Mouse (Mus musculus): ENCODE data around the gene Ap1ar.
"Not testable (repeated sequence)": the region's sequence is repeated elsewhere in the genome, so short reads cannot be mapped to it uniquely, and the experiment has no call there.

Ap1ar gene

DNA sequence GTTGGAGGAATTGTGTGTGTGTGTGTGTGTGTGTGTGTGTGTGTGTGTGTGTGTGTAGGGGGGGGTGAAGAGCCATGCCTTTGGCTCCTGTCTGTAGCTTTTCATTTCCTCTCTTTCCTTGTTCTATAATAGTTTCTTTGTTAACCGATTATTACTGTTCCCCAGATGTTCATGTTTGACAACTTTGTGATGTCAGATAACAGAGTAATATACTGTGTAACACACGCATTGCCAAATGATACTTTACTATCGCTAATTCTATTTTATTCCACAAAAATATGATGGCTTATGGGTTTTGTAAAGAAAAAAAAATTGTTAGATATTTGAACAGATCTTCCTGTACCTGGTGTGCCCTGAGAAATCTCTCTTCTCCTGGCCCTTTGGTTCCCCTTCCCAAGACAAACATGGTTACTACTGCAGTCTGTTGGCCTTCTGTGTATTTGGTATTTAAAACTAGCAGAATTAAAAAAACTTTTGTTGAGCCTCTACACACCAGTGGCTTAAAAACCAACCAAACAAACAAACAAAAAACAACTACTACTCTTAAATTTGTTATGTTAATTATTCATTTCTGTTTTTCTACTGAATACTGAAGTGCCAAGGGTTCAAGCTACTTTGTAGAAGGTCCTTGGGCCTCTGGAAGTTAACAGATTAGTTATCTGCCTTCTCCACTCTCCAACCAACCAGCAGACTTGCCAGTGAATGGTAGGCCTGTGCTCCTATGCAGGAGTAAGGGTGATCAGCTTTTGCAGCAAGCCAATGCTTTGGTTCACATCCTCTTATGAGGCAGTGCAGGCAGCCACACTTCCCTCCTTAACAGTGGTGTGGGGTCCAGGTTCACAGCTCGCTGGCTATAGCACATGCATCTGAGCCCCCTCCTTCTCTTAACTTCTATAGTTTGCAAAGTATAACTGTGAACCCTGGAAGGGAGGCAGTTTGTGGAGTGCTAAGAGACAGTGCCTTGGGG is 45.4 kb downstream of the Ap1ar start:
- no peak for DNase-seq

DNA sequence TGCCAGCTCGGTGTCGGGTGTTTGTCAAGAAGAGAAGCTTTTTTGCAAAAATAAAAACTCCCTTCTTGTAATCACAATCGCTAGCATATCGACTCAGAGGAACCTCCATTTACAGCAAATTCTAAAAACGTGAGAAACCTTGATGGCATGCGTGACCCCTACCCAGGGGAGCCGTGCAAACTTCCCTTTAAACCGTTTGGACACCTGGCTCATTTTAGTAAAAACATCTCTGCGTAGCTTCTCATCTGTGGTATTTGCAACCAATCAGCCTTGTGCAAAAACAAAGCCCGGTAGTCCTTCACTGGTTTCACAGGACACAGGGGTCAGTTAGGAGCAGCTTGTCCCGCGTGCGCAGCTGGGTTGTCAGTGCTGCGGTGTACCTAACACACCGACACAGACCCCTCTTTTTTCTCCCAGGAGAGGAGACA is 46.3 kb downstream of the Ap1ar start:
- DNase-seq, result peak in 1 of 2 experiments; percentile 6

DNA sequence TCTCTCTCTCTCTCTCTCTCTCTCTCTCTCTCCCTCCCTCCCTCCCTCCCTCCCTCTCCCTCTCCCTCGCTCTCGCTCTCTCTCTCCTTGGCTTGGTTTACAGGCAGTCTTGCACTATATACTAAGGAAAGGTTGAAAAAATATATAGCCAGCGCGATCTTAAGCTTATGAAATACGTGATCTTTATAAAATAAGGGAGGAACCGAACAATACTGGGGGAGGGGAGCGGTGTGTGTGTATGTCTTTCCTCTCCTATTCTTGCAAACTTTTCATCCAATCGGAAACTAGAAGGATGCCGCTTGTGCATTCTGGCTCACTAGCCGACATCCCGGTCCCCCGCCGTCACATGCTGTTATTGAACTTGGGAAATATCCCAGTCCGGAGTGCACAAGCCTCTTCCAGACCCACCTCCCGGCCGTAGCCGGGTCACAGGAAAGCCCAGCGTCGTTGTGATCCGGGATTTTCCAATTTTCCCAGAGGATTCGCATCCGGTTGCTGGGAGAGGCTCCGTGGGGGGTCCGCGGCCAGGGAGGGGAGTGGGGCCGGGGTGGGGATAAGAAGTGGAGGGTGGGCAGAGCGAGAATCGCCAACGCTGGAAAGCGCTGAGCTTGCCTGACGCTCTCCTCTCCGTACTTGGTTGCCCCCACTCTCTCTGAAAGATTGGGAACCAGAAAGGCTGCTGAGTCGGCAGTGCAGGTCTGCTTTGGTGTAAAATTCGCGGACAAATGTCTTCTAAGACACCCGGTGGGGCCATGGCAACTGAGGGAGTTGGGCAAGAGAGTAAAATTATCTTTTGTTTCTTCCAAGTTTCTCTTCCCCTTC is 46.9 kb downstream of the Ap1ar start:
- DNase-seq, result peak; percentile 37 to 45

DNA sequence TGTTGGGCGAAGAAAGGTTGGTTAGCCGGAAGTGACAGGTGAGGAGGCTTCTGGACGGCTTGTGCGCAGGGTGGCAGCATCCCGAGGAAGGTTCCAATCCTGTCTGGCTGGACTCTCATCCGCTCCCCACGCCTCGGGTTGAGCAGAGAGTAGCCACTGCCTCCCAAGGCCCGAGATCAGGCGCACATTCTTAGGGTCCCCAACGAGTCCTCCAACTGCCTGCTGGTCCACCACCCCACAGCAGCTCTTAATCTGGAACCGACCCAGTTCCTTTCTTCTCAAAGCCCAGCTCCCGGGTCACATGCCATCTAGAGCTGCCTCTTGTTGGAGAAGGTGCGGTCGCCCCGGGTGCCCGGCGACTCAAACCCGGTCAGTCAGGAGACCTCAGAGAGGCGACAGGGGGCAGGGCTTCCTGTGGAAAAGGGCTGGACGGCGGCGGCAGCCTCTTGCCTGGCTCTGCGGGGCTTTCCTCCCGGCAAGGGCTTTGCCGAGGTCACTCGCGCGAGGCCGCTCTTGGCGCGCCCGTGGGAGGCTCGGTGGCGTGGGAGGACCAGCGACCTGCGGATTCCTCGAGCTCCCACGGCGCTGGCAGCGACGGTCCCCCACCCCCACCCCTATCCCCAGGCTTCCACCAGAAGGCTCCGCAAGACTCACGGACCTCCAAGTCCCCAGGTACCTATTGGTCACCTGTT is 47.7 kb downstream of the Ap1ar start, which contains the start of gene Tifa:
Gene Tifa (plus strand): TSS at position 306 of the 692 bp plus-strand sequence.
- DNase-seq, result peak; percentile 61 to 63

DNA sequence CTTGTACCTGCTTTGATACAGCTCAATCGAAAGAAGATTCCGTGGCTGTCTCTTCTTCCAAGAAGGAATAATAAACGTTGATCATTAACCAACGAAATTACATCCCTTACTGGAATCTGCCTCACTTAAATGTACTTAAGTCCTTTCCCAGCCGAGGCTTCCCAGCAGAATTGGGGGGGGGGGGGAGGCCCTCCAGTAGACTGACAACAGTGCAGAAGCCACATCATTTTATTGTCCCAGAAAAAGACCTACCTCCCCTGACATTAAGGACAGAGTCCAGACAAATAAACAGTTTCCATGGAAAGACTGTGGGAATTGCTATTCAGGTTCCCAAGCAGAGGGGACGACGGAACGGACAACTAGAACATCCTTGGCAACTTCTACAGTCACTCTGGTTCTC is 48.4 kb downstream of the Ap1ar start:
- no peak for DNase-seq

DNA sequence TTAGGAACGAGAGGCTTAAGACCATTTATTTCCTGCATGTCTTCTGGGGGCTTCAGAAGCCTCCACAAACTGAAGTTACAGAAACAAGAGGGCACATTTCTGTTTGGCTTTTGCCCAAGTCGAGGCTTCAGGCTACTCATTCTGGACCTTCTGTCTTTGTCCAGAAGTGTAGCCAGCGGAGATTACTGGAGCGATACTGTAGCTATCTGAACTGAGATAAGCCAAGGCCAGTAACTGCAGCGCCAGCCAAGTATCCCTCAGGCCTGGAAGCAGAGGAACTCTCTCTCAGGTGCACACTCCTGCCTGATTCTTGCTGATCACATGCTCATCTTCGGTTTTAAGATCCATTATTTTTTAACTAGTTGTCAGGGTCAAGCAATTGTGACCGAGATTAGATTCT is 49.3 kb downstream of the Ap1ar start:
- no peak for DNase-seq

DNA sequence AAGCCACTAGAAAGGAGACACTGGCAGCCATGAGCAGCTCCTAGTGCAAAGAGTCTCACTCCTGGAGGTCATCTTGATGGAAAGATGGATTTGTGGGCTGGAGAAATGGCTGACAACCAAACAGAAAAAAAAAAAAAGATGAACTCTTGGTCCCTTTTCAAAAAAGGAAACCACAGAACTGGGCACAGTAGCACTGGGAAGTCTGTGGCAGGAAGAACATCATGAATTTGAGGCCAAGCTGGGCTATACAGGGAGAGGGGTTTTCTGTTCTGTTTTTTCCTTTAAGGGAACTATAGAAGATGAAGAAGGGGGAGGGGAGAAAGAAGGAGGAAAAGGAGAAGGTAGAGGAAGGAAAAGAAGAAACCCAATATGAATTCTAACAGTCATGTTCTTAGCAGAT is 50.3 kb downstream of the Ap1ar start:
- no peak for DNase-seq

DNA sequence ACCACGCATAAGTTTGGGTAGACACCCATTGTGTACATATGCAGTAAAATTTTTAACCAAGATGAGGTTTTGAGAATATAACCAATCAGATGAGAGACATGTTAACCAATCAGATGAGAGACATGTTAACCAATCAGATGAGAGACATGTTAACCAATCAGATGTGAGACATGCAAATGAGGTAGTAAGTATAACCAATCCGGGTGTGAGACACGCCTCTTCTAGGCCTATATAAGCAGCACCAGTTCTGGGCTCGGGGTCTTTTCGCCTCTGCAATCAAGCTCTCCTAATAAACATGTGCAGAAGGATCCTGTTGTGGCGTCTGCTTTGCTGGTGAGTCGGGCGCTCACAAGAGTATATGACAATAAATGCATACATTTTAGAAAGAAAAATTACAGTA is 53.6 kb downstream of the Ap1ar start:
- DNase-seq, result not testable (repeated sequence)

DNA sequence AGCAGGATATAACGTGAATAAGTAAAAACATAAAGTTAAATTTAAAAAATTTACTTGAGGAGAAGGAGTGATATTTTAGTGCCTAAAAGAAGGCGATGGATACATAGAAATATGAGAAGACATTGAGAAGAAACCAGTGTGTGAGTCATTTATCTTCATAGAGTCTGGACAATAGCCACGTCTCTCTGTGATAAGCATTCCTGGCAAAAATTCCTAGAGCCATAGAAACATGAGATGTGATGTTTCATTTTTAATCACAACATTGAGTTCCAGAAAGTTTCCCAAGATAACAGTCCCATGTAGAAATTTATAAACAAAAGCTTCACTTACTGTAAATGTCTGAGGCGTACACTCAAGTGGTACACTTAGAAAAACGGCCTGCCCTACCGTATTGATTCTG is 54.4 kb downstream of the Ap1ar start:
- DNase-seq, result no peak

DNA sequence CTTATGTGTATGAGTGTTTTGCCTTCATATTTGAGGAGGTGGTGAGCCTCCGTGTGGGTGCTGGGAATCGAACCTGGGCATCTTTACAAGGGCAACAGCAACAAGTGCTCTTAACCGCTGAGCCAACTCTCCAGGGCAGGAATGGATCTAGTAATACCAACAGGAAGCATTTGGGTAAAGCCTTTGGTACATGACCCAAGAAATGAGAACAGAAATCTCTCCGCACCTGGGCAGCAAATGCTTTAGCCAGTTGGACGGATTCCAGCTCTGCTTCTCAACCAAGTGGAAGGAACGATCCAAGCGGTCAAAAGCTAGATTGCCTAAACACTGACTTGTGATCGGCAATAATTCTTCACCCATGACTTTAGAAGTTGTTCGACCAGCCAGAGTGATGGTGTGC is 56.4 kb downstream of the Ap1ar start:
- peak; percentile 27 to 37 for DNase-seq

DNA sequence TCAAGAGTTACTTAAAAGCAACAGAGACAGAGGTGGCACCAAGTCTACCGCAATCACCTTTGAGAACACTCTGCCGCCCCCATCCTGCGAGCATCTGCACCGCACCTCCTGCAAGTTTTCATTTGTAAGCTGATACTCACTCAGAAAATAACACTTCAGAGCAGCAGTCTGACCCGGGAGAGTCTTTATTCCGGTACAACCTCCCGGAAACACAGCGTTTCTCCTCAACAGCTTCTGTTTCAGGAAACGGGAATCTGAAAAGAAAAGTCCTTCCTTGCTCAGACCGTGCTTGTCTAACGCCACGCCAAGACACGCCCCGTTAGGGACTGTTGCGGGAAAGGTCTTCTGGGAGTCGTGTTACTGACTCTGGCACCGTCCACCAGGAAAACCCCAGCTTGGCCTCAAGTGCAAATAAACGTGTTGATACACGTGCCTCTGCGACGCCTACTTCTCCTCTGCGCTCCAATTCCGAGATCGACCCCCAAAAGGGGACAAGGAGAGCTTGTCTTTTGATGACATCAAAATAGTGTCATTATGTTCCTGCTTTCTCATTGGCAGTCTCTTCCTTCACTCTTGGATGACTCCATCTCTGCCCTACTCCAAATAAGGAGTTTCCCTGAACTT is 57.2 kb downstream of the Ap1ar start, which contains the start of gene Alpk1:
Gene Alpk1 (minus strand): TSS at position 507 of the 624 bp plus-strand sequence.
- peak; percentile 74 for DNase-seq

DNA sequence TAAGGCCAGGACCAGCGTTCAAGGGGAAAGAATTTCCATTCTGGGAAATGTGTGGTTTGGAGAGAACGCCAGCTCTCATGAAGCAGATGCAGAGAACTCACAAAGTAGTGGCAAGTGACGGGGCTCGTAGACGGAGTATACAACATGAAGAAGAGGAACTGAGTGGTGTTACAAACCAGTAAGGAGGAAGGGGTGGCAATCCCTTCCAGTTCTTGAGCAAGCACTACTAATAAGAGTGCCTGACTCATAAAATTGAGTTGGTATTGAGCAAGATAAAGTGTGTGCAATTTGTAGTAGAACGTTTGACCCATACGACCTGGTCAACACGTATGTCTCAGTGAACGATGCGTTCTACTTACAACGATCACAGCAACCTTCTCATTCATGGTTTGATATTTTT is 68.2 kb downstream of the Ap1ar start:
- DNase-seq, result no peak

DNA sequence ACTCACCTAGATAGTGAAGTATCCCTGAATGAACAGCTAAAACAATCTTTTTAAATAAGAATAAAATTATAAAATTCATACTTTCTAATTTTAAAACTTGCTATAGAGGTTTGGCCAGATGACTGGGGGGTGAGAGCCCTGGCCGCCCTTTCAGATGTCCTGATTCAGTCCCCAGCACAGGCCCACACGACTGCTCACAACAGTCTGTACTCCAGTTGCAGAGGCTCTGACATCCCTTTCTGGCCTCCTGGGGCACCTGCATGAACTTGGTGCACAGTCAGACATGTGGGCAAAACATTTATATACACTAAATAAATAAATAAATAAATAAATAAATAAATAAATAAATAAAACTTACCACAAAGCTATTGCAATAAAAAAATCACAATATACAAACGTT is 71.4 kb downstream of the Ap1ar start:
- no peak for DNase-seq

DNA sequence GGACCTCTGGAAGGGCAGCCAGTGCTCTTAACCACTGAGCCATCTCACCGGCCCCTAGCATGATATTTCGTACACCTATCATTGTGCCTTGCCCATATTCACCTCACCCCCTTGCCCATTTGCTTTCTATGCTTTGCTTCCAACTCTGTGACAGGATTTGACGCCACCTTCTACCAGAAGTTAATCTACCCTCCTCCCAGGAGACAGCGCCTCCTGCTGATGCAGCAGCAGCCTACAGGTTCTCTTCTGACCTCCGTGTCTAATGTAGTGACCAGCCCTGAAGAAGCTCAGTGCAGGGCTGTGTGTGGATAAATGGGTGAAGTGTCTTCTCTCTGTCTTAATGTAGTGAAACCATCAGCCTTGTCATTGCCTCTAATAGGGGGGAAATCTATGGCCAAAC is 72.8 kb downstream of the Ap1ar start:
- no peak for DNase-seq

DNA sequence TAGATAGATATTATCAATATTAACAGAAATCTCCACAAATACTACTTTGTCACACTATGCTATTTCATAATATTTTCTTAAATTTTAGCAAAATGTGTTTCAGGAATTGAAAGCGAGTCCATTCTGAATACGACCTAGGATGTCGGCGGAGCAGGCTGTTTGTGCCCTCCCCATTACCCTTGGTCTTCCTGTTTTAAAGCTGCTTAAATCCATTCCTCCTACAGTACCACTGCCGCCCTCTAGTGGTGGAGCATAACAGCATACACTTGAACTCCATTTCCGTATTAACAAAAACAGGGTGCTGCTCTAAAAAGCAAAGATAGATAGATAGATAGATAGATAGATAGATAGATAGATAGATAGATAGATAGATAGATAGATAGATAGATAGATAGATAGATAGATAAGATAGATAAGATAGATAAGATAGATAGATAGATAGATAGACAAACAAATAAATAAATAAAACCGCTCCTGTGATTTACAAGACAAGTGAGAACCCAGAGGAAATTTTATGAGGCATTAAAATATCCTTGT is 74.2 kb downstream of the Ap1ar start:
- DNase-seq, result peak; percentile 58 to 71

DNA sequence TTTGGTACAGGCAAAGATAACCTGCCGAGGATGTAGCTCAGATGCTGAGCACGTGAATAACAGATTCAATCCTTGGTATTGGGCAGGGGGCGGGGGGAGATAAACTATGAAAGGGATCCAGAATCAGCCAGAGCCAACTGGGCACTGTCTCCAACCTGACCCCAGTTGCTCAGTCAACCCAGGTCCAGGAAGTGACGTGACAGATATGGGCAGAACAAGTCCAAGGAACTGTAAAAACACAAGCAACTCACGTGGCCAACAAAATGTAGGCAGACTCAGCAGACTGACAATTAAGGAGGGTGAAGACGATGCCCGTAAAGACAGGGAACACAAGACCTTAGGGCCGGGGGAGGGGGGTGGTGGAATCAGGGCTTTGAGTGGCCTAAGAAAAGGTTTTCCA is 74.9 kb downstream of the Ap1ar start:
- no peak for DNase-seq

DNA sequence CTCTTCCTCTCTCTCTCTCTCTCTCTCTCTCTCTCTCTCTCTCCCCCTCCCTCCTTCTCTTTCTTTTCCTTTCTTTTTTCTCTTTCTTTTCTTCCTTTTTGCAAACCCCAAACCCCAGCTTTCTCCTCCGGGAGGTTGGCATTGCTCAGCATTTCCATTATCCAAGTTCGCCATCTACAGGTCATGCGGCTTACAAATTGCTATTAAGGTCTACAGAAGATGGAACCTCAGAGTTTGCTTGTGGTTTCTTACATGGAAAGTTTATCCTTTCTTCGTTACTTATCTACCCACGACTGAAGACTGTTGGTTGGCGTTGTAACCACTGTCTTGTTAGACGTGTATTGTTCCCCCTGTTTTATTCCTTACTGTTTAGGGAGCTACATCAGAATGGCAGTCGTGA is 78.1 kb downstream of the Ap1ar start:
- peak; percentile 13 to 50 for DNase-seq

DNA sequence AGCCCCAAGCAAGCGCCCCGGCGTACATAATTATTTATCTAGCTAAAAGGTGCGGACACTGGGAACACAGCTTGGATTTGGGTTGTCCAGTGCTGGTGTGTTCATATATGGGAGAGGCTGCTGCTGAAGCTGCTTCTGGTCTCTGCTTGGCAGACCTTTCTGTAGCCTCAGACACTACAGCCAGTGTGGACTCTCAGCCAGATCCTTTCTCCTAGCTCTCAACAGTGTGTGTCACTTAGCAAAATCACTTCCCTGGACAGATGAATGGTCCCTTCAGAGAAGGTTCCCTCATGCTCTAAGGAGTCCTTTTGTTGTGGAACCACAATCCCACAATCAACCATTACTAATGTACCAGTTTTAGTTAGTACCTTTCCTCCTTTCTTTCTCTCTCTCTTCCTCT is 78.5 kb downstream of the Ap1ar start:
- no peak for DNase-seq

DNA sequence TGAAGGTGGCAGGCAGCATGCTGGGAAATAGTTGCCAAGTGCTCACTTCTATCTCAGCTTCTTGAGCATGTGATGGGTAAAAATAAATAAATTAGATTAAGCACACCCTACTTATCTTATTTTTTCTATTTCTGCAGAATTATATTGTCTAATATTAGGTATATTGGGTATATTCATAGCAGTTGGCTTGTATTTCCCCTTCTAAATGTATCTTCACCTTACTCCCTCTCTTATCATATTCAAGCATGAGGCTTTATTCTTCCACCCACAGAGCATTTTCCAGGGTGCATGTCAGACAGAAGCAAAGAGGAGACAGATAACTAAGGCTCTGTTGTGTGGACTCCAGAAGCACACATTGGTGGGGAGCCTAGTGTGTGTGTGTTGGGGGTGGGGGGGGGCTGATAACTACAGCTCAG is 79.4 kb downstream of the Ap1ar start:
- no peak for DNase-seq

Data from kidney, adult 8-10 months (tissue).